Mouse (Mus musculus) stomach, postnatal 0 days (tissue): Measurements from ENCODE around the gene 4930432M17Rik. TPM values are rescaled to one million over a fixed set of nuclear protein-coding genes. Genes with fewer than 3 reads are reported as not detected.

Experiments
- ATAC-seq: fragments of 200-750 bp; cut with Nextera tagmentation; 2 replicates; pipeline ENCODE4 v1.8.0; 2017; ENCODE audit not compliant: low FRiP score, low TSS enrichment
- DNase-seq: peaks from one replicate; pipeline ENCODE4 v3.0.0-alpha.2; 2016; ENCODE audit warnings: low spot score
- H3K27ac ChIP-seq: fragments of 300-500 bp; sonication (generic); replicated peaks from 2 replicates; pipeline ENCODE4 v1.5.1; 2014; ENCODE audit warnings: mild to moderate bottlenecking, control low read depth
- H3K27me3 ChIP-seq: fragments of 300-500 bp; sonication (generic); 2 replicates; pipeline ENCODE4 v1.6.1; 2014; ENCODE audit warnings: low read length; ENCODE audit not compliant: control insufficient read depth, insufficient read depth
- H3K36me3 ChIP-seq: fragments of 300-500 bp; sonication (generic); 2 replicates; pipeline ENCODE4 v1.6.1; 2014; ENCODE audit warnings: low read length, mixed read lengths; ENCODE audit not compliant: control insufficient read depth, insufficient read depth
- H3K4me1 ChIP-seq: fragments of 300-500 bp; sonication (generic); replicated peaks from 2 replicates; pipeline ENCODE4 v1.6.1; 2014; ENCODE audit warnings: antibody characterized with exemption; ENCODE audit not compliant: control insufficient read depth, insufficient read depth
- H3K4me2 ChIP-seq: fragments of 300-500 bp; sonication (generic); replicated peaks from 2 replicates; pipeline ENCODE4 v1.6.1; 2014; ENCODE audit warnings: low read depth, mild to moderate bottlenecking, control low read depth, moderate library complexity
- H3K4me3 ChIP-seq: fragments of 300-500 bp; sonication (generic); 2 replicates; pipeline ENCODE4 v1.5.1; 2014; ENCODE audit warnings: low read depth, low read length, control low read depth
- H3K9ac ChIP-seq: fragments of 300-500 bp; sonication (generic); 2 replicates; pipeline ENCODE4 v1.6.1; 2014; ENCODE audit warnings: mild to moderate bottlenecking, low read length, control low read depth, mixed read lengths
- H3K9me3 ChIP-seq: fragments of 300-500 bp; sonication (generic); 2 replicates; pipeline ENCODE4 v1.6.1; 2016; ENCODE audit warnings: low read length; ENCODE audit not compliant: control insufficient read depth
- CTCF ChIP-seq: IDR thresholded peaks from 2 replicates; pipeline ENCODE4 v1.5.1; 2016; ENCODE audit warnings: antibody characterized with exemption, low read depth, mild to moderate bottlenecking, moderate library complexity
- EP300 ChIP-seq: optimal IDR thresholded peaks from 2 replicates; pipeline ENCODE3; 2016; ENCODE audit warnings: antibody characterized with exemption
- WGBS: fragments of 180-500 bp; shearing (Covaris S2); extraction: QIAGEN DNeasy Blood & Tissue Kit; methylation state at CpG from one replicate; pipeline ENCODE4 v1.1.7; 2014; 5-methylcytosine and 5-hydroxymethylcytosine counted together
- polyA plus RNA-seq: library from polyadenylated mRNA; unstranded; fragments of >200 nt; fragmentation: Nextera tagmentation; extraction: Ambion mirVana; gene quantifications from 2 replicates; pipeline ENCODE4 v1.2.1, GENCODE M21; 2015

4930432M17Rik gene
- polyA plus RNA-seq, 1 experiment from 2014 or later = not detected

DNA sequence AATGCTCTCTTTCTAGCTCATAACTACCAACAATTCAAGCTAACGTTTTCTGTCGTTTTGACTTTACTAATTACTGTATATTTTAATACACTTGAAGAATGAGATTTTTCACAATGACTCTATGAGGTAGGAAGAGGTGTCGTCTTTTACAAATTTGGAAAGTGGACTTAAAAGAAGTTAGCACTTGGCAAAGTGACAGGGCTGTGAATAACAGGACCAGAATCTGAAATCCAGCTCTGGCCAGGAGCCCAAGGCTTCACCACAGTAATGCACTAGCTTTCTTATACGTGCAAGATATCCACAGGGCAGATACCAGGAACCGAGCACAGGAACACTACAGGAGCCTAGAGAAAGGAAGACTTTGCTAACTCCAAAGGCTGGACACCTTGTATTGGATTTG, 35.5 kb downstream of the 4930432M17Rik start:
- H3K4me1 ChIP-seq = no peaks in the 10 kb centered on the region
- no peaks in the 10 kb centered on the region for H3K36me3 ChIP-seq
- ATAC-seq = no peak
- H3K4me2 ChIP-seq = no peak overlapping the region
- H3K9me3 ChIP-seq = no peaks in the 10 kb centered on the region
- 33% methylated on average over 5 of the region's 5 CpGs for WGBS
- no peak for DNase-seq
- TF ChIP-seq EP300 (no peak), CTCF (no peak)
- no peak overlapping the region for H3K4me3 ChIP-seq
- H3K27ac ChIP-seq = no peak overlapping the region
- no peaks in the 10 kb centered on the region for H3K27me3 ChIP-seq
- no peak overlapping the region for H3K9ac ChIP-seq

DNA sequence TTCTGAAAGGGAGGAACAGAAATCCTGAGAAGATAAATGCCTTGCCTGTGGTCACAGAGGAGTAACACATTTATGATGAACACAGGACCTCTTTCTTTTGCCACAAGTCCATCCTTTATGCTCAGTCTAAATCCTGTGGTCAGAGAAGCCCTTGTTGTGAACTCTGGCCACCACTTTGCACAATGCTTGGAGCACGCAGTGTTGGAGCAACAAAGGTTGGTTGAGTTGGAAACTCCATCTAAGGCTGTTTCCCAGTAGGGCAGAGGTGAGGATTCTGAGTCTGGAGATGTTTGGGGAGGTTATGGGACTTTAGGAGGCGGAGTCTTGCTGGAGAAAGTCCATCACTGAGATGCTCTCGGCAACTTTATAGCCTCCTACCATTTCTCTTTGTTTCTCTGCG, 36.5 kb downstream of the 4930432M17Rik start:
- Histone ChIP-seq H3K9ac (no peak overlapping the region), H3K27ac (no peak overlapping the region), H3K4me2 (no peak overlapping the region), H3K9me3 (no peaks in the 10 kb centered on the region), H3K36me3 (no peaks in the 10 kb centered on the region), H3K4me3 (no peak overlapping the region), H3K4me1 (no peaks in the 10 kb centered on the region), H3K27me3 (no peaks in the 10 kb centered on the region)
- no peak for DNase-seq
- no peak for ATAC-seq
- 89% methylated on average over 4 of the region's 4 CpGs for WGBS
- TF ChIP-seq CTCF (no peak), EP300 (no peak)

DNA sequence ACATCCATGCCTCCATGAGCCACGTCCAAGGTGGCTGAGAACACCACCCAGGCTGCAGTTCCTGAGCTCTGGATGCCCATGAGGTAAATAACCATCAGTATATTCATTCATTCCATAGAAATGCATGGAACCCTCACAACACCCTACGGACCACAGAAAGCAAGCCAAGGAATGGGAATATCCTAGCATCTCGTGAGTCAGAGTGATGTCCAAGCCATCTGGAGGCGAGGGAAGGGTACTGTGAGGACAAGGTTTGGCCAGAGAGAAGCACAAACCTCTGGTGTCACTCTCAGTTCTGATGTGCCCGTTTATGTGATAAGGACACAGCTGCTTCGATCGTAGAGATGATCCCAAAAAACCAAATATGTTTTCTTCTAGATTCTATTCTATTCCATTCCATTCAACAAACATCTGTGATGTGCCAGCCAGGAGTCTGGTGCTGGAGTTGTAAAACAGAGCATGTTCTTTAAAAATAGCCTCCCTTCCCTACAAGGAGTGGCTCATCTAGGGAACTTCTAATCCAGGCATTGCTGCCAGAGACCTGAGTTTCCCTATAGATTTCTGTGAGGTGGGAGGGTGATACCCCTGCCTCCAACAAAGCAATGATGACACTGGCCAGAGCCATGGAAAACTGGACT, 40.5 kb downstream of the 4930432M17Rik start:
- TF ChIP-seq CTCF (0 out of 2 replicates have a peak, but pooled peaks have one; percentile 26), EP300 (no peak)
- 80% methylated on average over 7 of the region's 7 CpGs for WGBS

DNA sequence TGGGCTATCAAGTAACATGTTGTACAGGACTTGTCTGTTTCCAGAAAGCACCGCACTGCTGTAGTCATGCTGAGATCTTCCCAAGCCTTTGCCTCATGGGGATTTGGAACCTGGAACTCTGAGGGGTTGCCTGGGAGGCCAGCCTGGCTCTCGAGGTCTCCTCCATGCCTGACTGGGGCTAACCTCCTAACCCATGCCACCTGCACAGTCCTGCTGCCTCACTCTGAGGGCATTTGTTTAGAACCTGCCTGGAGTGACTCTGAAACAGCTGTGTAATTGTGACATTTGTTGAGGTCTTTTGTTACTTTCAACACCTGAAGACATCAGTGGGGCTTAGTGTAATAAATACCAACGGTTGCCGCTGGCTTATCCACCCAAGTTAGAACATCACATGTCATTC, 41.7 kb downstream of the 4930432M17Rik start:
- DNase-seq (no peak), ATAC-seq (no peak)
- H3K9me3 ChIP-seq = no peaks in the 10 kb centered on the region
- no peak overlapping the region for H3K9ac ChIP-seq
- no peak overlapping the region for H3K4me2 ChIP-seq
- H3K27me3 ChIP-seq = no peaks in the 10 kb centered on the region
- 0 out of 2 replicates have a peak, but pooled peaks cover 5% of the 10 kb centered on the region for H3K4me1 ChIP-seq
- 54% methylated on average over 4 of the region's 4 CpGs for WGBS
- H3K36me3 ChIP-seq = no peaks in the 10 kb centered on the region
- H3K4me3 ChIP-seq = no peak overlapping the region
- H3K27ac ChIP-seq = no peak overlapping the region
- no peak for TF ChIP-seq EP300
- no peak for TF ChIP-seq CTCF

More for the DNA sequence above, 40.5 kb downstream of the 4930432M17Rik start:
- 0 out of 2 replicates have a peak overlapping the region, but pooled peaks have one; percentile 35 for H3K27ac ChIP-seq
- no peak overlapping the region for H3K4me2 ChIP-seq
- no peak overlapping the region for H3K9ac ChIP-seq
- DNase-seq (no peak), ATAC-seq (no peak)
- no peaks in the 10 kb centered on the region for H3K36me3 ChIP-seq
- H3K9me3 ChIP-seq = no peaks in the 10 kb centered on the region
- H3K4me1 ChIP-seq = 0 out of 2 replicates have a peak, but pooled peaks cover 5% of the 10 kb centered on the region
- no peaks in the 10 kb centered on the region for H3K27me3 ChIP-seq
- H3K4me3 ChIP-seq = no peak overlapping the region

DNA sequence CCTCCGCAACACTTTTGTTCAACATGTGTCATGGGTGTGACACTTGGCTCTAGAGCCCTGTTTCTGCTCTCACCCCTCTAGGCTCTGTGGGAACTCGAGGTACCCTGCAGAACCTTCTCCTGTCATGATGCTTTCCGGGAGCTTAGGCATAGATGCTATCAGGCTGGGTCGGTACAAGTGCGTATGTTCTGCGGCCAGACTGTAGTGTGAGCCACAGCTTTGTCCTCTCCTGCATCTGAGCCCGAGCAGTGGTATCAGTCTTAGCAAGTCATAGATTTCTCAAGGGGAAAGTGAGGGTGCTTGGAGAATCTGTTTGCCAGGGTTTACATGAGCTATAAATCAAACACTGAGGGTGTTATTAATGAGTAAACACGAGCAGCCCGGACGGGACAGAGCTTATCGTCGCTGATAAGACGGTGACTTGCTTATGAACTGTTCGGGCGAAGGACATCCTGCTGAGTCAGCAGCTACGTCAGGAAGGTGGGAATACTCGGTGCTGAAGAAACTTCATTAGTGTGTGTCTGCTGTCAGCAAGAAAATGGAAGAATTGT, 42.7 kb downstream of the 4930432M17Rik start:
- DNase-seq = peak; percentile 79
- H3K36me3 ChIP-seq = no peaks in the 10 kb centered on the region
- TF ChIP-seq EP300 = no peak
- 25% methylated on average over 17 of the region's 17 CpGs for WGBS
- peak; percentile 94 for ATAC-seq
- no peaks in the 10 kb centered on the region for H3K27me3 ChIP-seq
- H3K4me2 ChIP-seq = peak overlapping the region; percentile 5; the same call in 1 of the 2 replicates
- 0 out of 2 replicates have a peak, but pooled peaks cover 5% of the 10 kb centered on the region for H3K4me1 ChIP-seq
- no peak overlapping the region for H3K4me3 ChIP-seq
- H3K9me3 ChIP-seq = no peaks in the 10 kb centered on the region
- H3K27ac ChIP-seq = peak overlapping the region; percentile 35; the same call in 1 of the 2 replicates
- H3K9ac ChIP-seq = no peak overlapping the region

DNA sequence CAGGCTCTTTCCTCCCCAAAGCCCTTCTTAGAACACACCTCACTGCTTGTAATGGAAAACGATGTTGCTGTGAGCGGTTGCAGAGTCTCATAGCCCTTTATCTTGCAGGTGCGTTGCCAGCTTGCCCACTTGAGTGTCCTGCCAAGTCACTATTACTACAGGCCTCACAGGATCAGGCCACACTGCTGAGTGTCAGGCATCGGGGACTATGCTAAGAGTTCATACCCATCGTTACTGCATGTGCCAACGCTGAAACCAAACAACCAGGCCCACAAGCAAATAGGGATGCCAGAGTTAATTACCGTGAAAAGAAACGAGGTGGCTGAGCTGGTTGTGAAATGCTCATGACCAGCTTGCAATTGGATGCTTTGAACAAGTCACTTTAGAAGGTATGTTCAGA, 43.3 kb downstream of the 4930432M17Rik start:
- ATAC-seq (peak; percentile 22; the same call in 1 of the 2 replicates), DNase-seq (no peak)
- Histone ChIP-seq H3K27me3 (no peaks in the 10 kb centered on the region), H3K4me1 (0 out of 2 replicates have a peak, but pooled peaks cover 5% of the 10 kb centered on the region), H3K4me2 (no peak overlapping the region), H3K9me3 (no peaks in the 10 kb centered on the region), H3K9ac (no peak overlapping the region), H3K4me3 (no peak overlapping the region), H3K36me3 (no peaks in the 10 kb centered on the region), H3K27ac (peak overlapping the region; percentile 35; the same call in 1 of the 2 replicates)
- TF ChIP-seq EP300 (no peak), CTCF (no peak)
- WGBS = 69% methylated on average over 8 of the region's 8 CpGs
